Mouse (Mus musculus): ENCODE data around the gene Zfp692. TPM values are rescaled to one million over a fixed set of nuclear protein-coding genes. Genes with fewer than 3 reads are reported as not detected.

Zfp692 gene
- polyA plus RNA-seq, 2 experiments: 5.0 to 18.7 TPM

DNA sequence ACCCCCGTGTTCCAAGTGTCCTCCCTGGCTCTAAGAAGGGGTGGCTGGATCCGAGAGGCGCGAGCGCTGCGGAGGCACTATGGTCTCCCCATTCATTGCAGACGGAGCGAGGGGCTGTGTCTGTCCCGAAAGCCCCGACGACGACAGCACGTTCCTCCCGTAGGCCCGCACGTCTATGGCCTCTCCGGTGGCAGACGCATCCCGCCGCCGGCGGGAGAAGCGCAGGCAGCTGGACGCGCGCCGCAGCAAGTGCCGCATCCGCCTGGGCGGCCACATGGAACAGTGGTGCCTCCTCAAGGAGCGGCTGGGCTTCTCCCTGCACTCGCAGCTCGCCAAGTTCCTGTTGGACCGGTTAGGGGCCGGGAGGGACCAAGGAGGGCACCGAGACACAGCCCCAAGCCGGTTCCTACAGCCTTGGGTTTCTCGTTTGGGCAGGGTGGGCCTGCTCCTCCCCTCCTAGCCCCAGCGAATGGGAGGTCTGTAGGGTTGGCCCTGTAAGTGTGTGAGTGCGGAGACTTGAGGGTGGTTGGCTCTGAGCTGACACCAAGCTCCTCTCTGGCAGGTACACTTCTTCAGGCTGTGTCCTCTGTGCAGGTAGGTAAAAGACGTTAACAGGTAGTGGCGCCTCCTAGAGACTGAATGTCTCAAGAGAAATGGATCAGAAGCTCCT lies 677 bp downstream of the Zfp692 start:
- H3K9ac ChIP-seq (replicated peaks): peak overlapping the region; percentile 82
- no peaks in the 10 kb centered on the region for H3K9me3 ChIP-seq (ENCODE audit: control insufficient read depth, low read length)
- DNase-seq (ENCODE audit: low read depth in 3 of 3, low spot score in 3 of 3) (peak in 2 of 3 experiments; percentile 47 to 50), ATAC-seq (ENCODE audit: insufficient read depth) (peak; percentile 69)
- WGBS (ENCODE audit: insufficient replicate concordance): under 1% methylated on average over 42 of the region's 42 CpGs
- peaks cover 12 to 14% of the 10 kb centered on the region in 2 experiments for H3K4me1 ChIP-seq (replicated peaks; ENCODE audit: control insufficient read depth in 2 of 2, insufficient read depth in 2 of 2, low read length in 1 of 2)
- peak overlapping the region; percentile 61 for H3K27ac ChIP-seq
- no peak for TF ChIP-seq EP300 (IDR thresholded peaks at IDR 0.05; ENCODE audit: low read depth)
- TF ChIP-seq CTCF (IDR thresholded peaks at IDR 0.05; ENCODE audit: low read depth): peak; percentile 29; the same call in 1 of the 2 replicates
- no peaks in the 10 kb centered on the region for H3K27me3 ChIP-seq (ENCODE audit: control insufficient read depth, insufficient read depth, low read length)
- peak overlapping the region; percentile 54 to 76 for H3K4me3 ChIP-seq (ENCODE audit: insufficient read depth in 1 of 2, low read depth in 2 of 2, low read length in 2 of 2)
- H3K4me2 ChIP-seq (ENCODE audit: low read depth): peak overlapping the region; percentile 95
- no peaks in the 10 kb centered on the region for H3K36me3 ChIP-seq (replicated peaks; ENCODE audit: control insufficient read depth, insufficient read depth, low read depth)

DNA sequence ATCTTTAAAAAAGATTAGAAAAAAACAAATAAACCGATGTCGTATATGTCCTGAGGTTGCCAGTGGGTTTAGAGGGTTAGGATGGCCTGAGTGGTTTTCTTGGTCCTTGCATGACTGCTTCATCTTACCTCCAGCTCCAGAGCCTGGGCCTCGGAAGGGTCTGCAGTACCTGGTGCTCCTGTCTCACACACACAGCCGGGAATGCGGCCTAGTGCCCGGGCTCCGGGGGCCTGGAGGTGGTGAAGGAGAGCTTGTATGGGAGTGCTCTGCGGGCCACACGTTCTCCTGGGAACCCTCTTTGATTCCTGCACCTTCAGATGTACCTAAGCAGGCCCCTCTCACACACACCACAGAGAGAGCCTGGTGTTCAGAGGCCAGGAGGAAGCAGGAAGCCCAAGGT lies 1.8 kb downstream of the Zfp692 start:
- H3K9ac ChIP-seq (replicated peaks): no peak overlapping the region
- H3K4me1 ChIP-seq (replicated peaks; ENCODE audit: control insufficient read depth in 2 of 2, insufficient read depth in 2 of 2, low read length in 1 of 2): peaks cover 9 to 11% of the 10 kb centered on the region in 2 experiments; a peak in 3 of 4 replicates
- 90% methylated on average over 9 of the region's 9 CpGs for WGBS (ENCODE audit: insufficient replicate concordance)
- H3K4me2 ChIP-seq (ENCODE audit: low read depth): no peak overlapping the region
- DNase-seq (ENCODE audit: low read depth in 3 of 3, low spot score in 3 of 3) (no peak), ATAC-seq (ENCODE audit: insufficient read depth) (no peak)
- TF ChIP-seq CTCF (IDR thresholded peaks at IDR 0.05; ENCODE audit: low read depth) (no peak), EP300 (IDR thresholded peaks at IDR 0.05; ENCODE audit: low read depth) (no peak)
- H3K27ac ChIP-seq: no peak overlapping the region
- no peaks in the 10 kb centered on the region for H3K9me3 ChIP-seq (ENCODE audit: control insufficient read depth, low read length)
- H3K36me3 ChIP-seq (replicated peaks; ENCODE audit: control insufficient read depth, insufficient read depth, low read depth): no peaks in the 10 kb centered on the region
- no peaks in the 10 kb centered on the region for H3K27me3 ChIP-seq (ENCODE audit: control insufficient read depth, insufficient read depth, low read length)
- H3K4me3 ChIP-seq (ENCODE audit: insufficient read depth in 1 of 2, low read depth in 2 of 2, low read length in 2 of 2): no peak overlapping the region

DNA sequence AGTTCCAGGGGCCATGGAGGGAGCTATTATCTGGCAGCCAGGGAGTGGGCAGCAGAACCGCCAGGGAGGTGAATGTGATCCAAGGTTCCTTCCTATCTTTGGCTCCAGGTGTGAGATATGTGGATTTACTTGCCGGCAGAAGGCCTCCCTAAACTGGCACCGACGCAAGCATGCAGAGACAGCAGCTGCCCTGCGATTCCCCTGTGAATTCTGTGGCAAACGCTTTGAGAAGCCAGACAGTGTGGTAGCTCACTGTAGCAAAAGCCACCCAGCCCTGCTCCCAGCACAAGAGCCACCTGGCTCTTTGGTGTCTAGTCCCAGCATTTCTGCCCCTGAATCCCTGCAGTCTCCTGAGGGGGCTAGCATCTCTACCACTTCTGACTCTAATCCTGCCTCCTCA lies 7.2 kb downstream of the Zfp692 start:
- Histone ChIP-seq H3K4me1 (replicated peaks; ENCODE audit: control insufficient read depth in 2 of 2, insufficient read depth in 2 of 2, low read length in 1 of 2) (no peaks in the 10 kb centered on the region), H3K9me3 (ENCODE audit: control insufficient read depth, low read length) (no peaks in the 10 kb centered on the region), H3K27me3 (ENCODE audit: control insufficient read depth, insufficient read depth, low read length) (no peaks in the 10 kb centered on the region), H3K9ac (replicated peaks) (no peak overlapping the region), H3K4me2 (ENCODE audit: low read depth) (no peak overlapping the region), H3K4me3 (ENCODE audit: insufficient read depth in 1 of 2, low read depth in 2 of 2, low read length in 2 of 2) (no peak overlapping the region), H3K36me3 (replicated peaks; ENCODE audit: control insufficient read depth, insufficient read depth, low read depth) (peaks cover 23% of the 10 kb centered on the region), H3K27ac (no peak overlapping the region)
- 83% methylated on average over 6 of the region's 6 CpGs for WGBS (ENCODE audit: insufficient replicate concordance)
- TF ChIP-seq EP300 (IDR thresholded peaks at IDR 0.05; ENCODE audit: low read depth): no peak
- TF ChIP-seq CTCF (IDR thresholded peaks at IDR 0.05; ENCODE audit: low read depth): no peak
- DNase-seq (ENCODE audit: low read depth in 3 of 3, low spot score in 3 of 3) (no peak), ATAC-seq (ENCODE audit: insufficient read depth) (no peak)

DNA sequence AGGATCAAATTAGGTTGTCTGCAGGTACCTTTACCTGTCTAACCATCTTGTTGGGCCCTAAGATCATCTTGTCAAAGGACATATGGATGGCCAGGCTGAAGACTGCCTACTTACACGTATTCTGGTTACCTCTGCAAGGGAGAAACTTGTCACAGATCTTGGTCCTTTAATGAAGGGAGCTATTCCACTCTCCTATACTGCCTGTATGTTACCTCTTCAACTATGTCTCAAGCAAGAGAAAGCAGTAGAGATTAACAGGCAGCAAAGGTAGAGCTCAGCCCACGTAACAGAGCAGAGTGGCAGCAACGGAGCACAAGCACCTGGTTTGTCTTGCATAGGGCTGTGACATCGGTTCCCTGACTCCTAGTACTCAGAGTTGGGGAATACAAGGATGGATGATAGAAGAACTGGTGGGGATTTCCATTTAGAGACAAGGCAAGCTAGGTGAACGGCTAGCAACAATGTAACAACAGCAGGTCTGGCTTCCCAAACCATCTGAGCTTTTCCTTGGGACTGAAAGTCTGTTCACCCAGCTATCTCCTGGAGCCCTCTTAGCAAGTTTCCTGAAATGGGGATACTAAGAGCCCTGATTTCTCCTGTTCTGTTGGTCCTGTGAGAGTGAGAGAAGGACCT lies 8.8 kb downstream of the Zfp692 start:
- Histone ChIP-seq H3K36me3 (replicated peaks; ENCODE audit: control insufficient read depth, insufficient read depth, low read depth) (peaks cover 38% of the 10 kb centered on the region), H3K27me3 (ENCODE audit: control insufficient read depth, insufficient read depth, low read length) (no peaks in the 10 kb centered on the region), H3K4me2 (ENCODE audit: low read depth) (no peak overlapping the region), H3K27ac (no peak overlapping the region), H3K9ac (replicated peaks) (no peak overlapping the region), H3K4me3 (ENCODE audit: insufficient read depth in 1 of 2, low read depth in 2 of 2, low read length in 2 of 2) (no peak overlapping the region), H3K9me3 (ENCODE audit: control insufficient read depth, low read length) (no peaks in the 10 kb centered on the region), H3K4me1 (replicated peaks; ENCODE audit: control insufficient read depth in 2 of 2, insufficient read depth in 2 of 2, low read length in 1 of 2) (no peaks in the 10 kb centered on the region)
- no peak for DNase-seq (ENCODE audit: low read depth in 3 of 3, low spot score in 3 of 3)
- WGBS (ENCODE audit: insufficient replicate concordance): 85% methylated on average over 5 of the region's 5 CpGs
- TF ChIP-seq EP300 (IDR thresholded peaks at IDR 0.05; ENCODE audit: low read depth) (no peak), CTCF (IDR thresholded peaks at IDR 0.05; ENCODE audit: low read depth) (no peak)
- no peak for ATAC-seq (ENCODE audit: insufficient read depth)

DNA sequence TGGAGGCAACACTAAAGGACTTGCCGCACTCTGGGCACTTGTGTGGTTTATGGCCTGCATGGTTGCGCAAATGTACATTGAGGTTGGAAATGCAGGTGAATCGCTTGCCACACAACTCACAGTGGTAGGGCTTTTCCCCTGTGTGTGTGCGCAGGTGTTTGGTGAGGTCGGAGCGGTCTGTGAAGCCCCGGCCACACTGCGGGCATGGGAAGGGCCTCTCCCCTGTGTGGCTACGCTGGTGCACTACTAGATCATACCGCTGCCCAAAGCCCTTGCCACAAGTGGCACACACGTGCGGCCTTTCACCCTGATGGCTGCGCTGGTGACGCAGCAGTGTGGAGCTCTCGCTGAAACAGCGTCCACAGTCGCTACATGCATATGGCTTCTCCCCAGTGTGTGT lies 9.5 kb downstream of the Zfp692 start:
- H3K9ac ChIP-seq (replicated peaks): no peak overlapping the region
- TF ChIP-seq EP300 (IDR thresholded peaks at IDR 0.05; ENCODE audit: low read depth) (no peak), CTCF (IDR thresholded peaks at IDR 0.05; ENCODE audit: low read depth) (no peak)
- ATAC-seq (ENCODE audit: insufficient read depth) (0 out of 2 replicates have a peak, but pooled peaks have one; percentile 16), DNase-seq (ENCODE audit: low read depth in 3 of 3, low spot score in 3 of 3) (no peak)
- 88% methylated on average over 17 of the region's 17 CpGs for WGBS (ENCODE audit: insufficient replicate concordance)
- H3K36me3 ChIP-seq (replicated peaks; ENCODE audit: control insufficient read depth, insufficient read depth, low read depth): peaks cover 38% of the 10 kb centered on the region
- H3K4me1 ChIP-seq (replicated peaks; ENCODE audit: control insufficient read depth in 2 of 2, insufficient read depth in 2 of 2, low read length in 1 of 2): no peaks in the 10 kb centered on the region
- H3K27ac ChIP-seq: no peak overlapping the region
- no peaks in the 10 kb centered on the region for H3K9me3 ChIP-seq (ENCODE audit: control insufficient read depth, low read length)
- no peak overlapping the region for H3K4me3 ChIP-seq (ENCODE audit: insufficient read depth in 1 of 2, low read depth in 2 of 2, low read length in 2 of 2)
- H3K4me2 ChIP-seq (ENCODE audit: low read depth): no peak overlapping the region
- no peaks in the 10 kb centered on the region for H3K27me3 ChIP-seq (ENCODE audit: control insufficient read depth, insufficient read depth, low read length)
